Mouse (Mus musculus): ENCODE results near the gene Itgb1. TPM values are rescaled to one million over a fixed set of nuclear protein-coding genes. Genes with fewer than 3 reads are reported as not detected.

Gene Itgb1
- polyA plus RNA-seq, 1 experiment from 2014 or later, result 216 TPM

- Histone ChIP-seq H3K4me2 (no peak overlapping the region), H3K9me3 (no peaks in the 10 kb centered on the region), H3K4me1 (no peaks in the 10 kb centered on the region), H3K9ac (no peak overlapping the region), H3K36me3 (peaks cover 65% of the 10 kb centered on the region), H3K27ac (no peak overlapping the region), H3K4me3 (no peak overlapping the region), H3K27me3 (no peaks in the 10 kb centered on the region)
- ATAC-seq (ENCODE audit: insufficient number of reproducible peaks, insufficient read depth, low FRiP score, low TSS enrichment, low read depth), result no peak
- 28% methylated on average over 2 of the region's 2 CpGs for WGBS
These were observed 46.8 kb downstream of the Itgb1 start for GRCm38 (mm10) chr8:128732254-128732653.

- Histone ChIP-seq H3K27me3 (no peaks in the 10 kb centered on the region), H3K36me3 (peaks cover 62% of the 10 kb centered on the region), H3K4me3 (no peak overlapping the region), H3K4me1 (no peaks in the 10 kb centered on the region), H3K4me2 (no peak overlapping the region), H3K9me3 (no peaks in the 10 kb centered on the region), H3K9ac (no peak overlapping the region), H3K27ac (no peak overlapping the region)
- ATAC-seq (ENCODE audit: insufficient number of reproducible peaks, insufficient read depth, low FRiP score, low TSS enrichment, low read depth), result no peak
- 94% methylated on average over 3 of the region's 3 CpGs for WGBS
These were observed 48.7 kb downstream of the Itgb1 start for GRCm38 (mm10) chr8:128734118-128734517.

- no peak overlapping the region for H3K9ac ChIP-seq
- 96% methylated on average over 3 of the region's 3 CpGs for WGBS
- H3K4me1 ChIP-seq, result no peaks in the 10 kb centered on the region
- H3K4me3 ChIP-seq, result no peak overlapping the region
- H3K27me3 ChIP-seq, result no peaks in the 10 kb centered on the region
- no peaks in the 10 kb centered on the region for H3K9me3 ChIP-seq
- no peak overlapping the region for H3K4me2 ChIP-seq
- ATAC-seq (ENCODE audit: insufficient number of reproducible peaks, insufficient read depth, low FRiP score, low TSS enrichment, low read depth), result no peak
- H3K36me3 ChIP-seq, result peaks cover 64% of the 10 kb centered on the region
- no peak overlapping the region for H3K27ac ChIP-seq
These were observed 50.2 kb downstream of the Itgb1 start for GRCm38 (mm10) chr8:128735692-128736091.

Other genes with a start within 250 kb of the Itgb1 start
- gene Gm3952, start 113.0 kb downstream of the Itgb1 start, polyA plus RNA-seq (2015; fragmentation: Nextera tagmentation; extraction: Ambion mirVana), result not detected in 2 replicates